Mouse (Mus musculus) activated CD4-positive, CD25-positive, alpha-beta regulatory T cell, adult 4 months (primary cell): ENCODE measurements around the gene Prss23. TPM values are rescaled to one million over a fixed set of nuclear protein-coding genes. Genes with fewer than 3 reads are reported as not detected.

Experiments
- ATAC-seq: one replicate; pipeline ENCODE4 v1.8.0; 2017
- polyA plus RNA-seq, 2 experiments: library from polyadenylated mRNA; unstranded; fragments of 100-300 nt; shearing (Covaris generic); gene quantifications; one replicate each; pipeline ENCODE4 v1.2.1; 2017

Prss23 gene
- polyA plus RNA-seq, 2 experiments from 2014 or later: not detected

DNA sequence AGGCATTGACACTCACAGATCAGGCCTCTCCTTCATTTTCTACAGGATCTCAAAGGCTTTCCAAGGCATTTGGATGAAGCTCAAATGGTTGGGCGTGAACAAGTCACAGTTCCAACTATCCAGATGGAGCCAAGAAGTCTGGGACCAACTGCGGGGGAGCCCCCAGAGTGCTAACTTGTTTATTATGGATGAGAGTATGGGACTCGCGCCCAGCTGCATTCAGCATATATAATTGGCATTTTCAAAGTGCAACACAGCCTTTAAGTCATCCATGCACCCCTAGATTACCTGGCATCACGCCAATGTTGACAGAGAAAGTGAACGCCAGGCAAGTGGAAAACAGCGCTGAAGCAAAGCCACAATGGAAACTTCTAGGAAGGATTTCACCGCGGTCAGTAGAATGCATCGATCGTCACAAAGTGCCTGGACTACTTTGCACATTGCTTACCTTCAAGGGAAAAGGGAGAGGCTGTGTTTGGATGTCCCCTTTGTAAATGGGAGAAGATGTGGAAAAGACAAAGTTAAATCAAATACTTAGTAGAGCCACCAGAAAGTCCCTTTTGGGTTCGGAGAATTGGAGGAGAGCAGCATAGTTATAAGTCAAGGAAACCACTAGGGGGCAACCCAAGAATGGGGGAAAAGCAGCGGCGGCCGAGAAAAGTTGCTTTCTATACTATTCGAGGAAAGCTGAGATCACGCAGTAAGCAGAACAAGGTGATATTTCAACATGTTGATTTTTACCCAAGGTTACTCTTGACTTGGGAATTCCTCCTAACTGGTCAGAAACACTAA, 27.3 kb downstream of the Prss23 start:
- no peak for ATAC-seq

- ATAC-seq: no peak
These were observed 43.0 kb downstream of the Prss23 start for GRCm38 (mm10) chr7:89483769-89484568.

DNA sequence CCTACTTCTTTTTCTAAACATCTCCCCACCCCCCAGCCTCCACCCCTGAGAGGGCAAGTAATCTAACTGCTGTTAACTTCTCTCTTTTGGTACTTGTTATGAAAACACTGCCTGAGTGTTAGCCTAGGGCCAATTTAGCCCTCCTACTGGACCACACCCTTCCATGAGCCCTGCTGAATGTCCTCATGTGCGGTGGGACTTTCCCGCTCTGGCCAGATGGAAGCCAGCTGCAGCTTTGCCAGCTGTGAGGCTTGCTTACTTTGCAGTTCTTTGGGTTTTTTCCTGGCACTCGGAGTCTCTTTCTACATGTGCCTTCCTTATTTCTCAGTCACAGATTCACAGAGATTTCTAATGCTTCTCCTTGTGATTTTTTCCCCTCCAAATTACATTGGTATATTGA, 45.3 kb downstream of the Prss23 start:
- ATAC-seq: no peak

DNA sequence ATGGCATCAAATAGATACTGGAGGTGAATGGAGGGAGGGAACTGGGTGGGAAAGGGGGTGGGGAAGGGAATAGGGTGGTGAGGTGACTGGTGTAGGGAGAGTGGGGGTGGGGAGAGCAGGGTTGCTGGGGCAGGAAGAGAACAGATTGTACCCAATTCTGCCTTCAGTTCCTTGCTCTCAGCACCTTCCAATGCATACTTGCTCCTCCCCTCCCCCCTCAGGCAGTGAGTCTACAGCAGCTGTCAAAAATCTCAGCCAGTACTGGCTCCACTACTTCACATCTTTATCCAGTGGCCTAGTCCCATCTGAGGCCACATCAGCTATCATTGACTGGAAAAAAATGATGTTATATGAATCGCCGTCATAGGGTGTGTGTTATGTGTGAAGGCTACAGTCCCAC, 48.5 kb downstream of the Prss23 start:
- no peak for ATAC-seq

- peak; percentile 43 for ATAC-seq
These were observed 49.5 kb downstream of the Prss23 start for GRCm38 (mm10) chr7:89477294-89477999.

GRCm38 (mm10) chr7:89473442-89473841, 53.5 kb downstream of the Prss23 start:
- ATAC-seq: no peak

- ATAC-seq: no peak
These were observed 63.0 kb downstream of the Prss23 start for GRCm38 (mm10) chr7:89463775-89464592.

DNA sequence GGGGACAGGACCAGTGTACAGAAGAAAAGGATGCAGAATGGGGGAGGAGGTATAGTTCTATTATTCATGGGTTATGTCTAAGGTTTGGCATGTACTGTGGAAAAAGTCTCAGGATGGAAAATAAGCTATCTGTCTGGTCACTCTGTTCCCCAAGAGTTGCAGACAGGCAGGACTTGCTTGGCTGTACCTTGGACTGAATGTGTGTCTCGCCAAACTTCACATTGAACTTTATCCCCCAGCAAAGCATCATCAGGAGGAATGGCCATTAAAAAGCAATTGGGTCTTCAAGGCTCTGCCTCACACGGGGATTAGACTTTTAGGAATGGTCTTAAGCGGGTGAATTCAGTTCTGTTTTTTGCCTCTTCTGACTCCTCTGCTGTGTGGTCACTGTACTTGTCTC, 63.7 kb downstream of the Prss23 start:
- no peak for ATAC-seq

DNA sequence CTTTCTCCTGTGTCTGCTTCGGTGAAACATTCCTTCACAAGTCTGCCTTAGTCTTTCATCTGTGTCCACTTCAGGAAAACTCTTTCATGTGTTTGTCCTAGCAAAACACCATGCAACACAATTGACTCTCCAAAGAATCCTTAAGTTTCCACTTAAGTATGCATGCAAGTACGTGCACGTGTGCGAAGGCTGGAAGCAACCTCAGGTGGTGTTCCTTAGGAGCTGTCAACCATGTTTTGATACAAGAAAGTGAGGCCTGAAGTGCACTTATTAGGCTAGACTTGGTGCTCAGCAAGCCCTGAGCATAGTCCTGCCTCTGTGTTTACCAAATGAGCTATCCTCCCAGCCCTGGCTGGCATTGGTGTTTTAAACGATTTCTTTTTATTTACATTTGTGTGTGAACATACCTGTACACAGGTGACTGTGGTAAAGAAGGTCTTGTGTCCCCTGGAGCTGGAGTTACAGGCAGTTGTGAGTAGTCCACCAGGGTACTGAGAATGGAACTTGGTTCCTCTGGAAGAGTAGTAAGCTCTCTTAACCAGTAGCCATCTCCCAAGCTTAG, 64.3 kb downstream of the Prss23 start:
- ATAC-seq: no peak

- ATAC-seq: no peak
These were observed 65.6 kb downstream of the Prss23 start for GRCm38 (mm10) chr7:89461351-89461750.

GRCm38 (mm10) chr7:89460911-89461310, 66.1 kb downstream of the Prss23 start:
- no peak for ATAC-seq

GRCm38 (mm10) chr7:89459691-89460090, 67.3 kb downstream of the Prss23 start:
- no peak for ATAC-seq

Other genes starting within 250 kb of the Prss23 start
- gene Tmem135, start 123.0 kb downstream of the Prss23 start, polyA plus RNA-seq: 10 to 100 TPM; 18.7 to 24.8 TPM
- not detected for gene Fzd4, start 122.8 kb downstream of the Prss23 start, polyA plus RNA-seq
- under 1 TPM in 1 of 2 experiments, not detected in 1; 0.28 TPM for gene Me3, start 105.2 kb upstream of the Prss23 start, polyA plus RNA-seq